Mouse (Mus musculus) embryo, embryonic 10.5 days (tissue): ENCODE results near the gene Nudt11.
A peak's percentile ranks its signal among the peaks of the same experiment; 100 is the strongest.
"Not testable (repeated sequence)": the region's sequence is repeated elsewhere in the genome, so short reads cannot be mapped to it uniquely, and the experiment has no call there.

ENCODE experiments used
- DNase-seq: peaks from one replicate; pipeline ENCODE4 v3.0.0-alpha.2; 2015; ENCODE audit warnings: low spot score

Gene Nudt11

DNA sequence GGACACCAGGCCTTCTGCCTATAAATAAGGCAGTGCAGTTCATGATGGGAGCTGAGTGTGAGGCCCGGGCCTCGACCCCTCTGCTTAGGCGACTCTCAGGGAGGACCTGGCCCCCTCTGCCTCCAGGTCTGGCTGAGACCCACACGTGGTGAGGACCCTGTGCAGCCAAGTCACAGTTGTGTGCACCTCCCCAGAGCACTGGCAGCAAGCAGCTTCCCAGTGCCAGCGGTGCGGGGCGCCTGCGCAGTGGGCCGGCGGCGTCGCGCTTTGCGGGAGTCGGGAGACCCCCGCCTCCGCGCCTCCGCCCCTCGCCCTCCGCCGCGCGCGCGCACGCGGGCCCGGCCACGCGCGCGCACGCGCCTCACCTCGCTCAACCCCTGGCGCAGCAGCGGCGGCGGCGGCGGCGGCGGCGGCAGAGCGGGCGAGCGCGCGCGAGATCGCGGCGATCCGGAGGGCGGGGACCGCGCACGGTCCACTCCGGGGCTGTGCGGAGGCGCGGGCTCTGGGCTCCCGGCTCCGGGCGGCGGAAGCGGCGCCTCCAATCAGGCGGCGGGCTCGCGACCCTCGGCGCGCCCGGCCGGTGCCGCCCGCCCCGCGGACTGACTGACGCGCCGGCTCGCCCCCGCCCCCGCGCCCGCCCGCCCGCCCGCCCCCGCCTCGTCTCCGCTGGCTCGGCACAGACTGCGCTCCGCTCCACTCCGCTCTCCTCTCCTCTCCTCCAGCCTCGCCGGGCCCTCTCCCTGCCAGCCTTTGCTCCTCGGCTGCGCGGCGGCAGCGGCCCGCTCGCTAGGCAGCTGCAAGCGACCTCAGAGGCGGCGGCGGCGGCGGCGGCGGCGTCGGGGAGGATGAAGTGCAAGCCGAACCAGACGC, at the start of gene Nudt11:
Gene Nudt11 (plus strand): TSS at position 388 of the 870 bp plus-strand sequence.
- DNase-seq, result not testable (repeated sequence)

GRCm38 (mm10) chrX:6047936-6048614, 822 bp downstream of the Nudt11 start:
- not testable (repeated sequence) for DNase-seq

GRCm38 (mm10) chrX:6061563-6061962, 14.3 kb downstream of the Nudt11 start:
- no peak for DNase-seq

GRCm38 (mm10) chrX:6082954-6083680, 35.9 kb downstream of the Nudt11 start, which contains the start of gene AU022751:
TSS of gene AU022751 (minus strand) at chrX:6083419.
- no peak for DNase-seq

GRCm38 (mm10) chrX:6091547-6091946, 44.3 kb downstream of the Nudt11 start:
- DNase-seq, result peak; percentile 16

GRCm38 (mm10) chrX:6091996-6092757, 44.9 kb downstream of the Nudt11 start:
- DNase-seq, result peak; percentile 67
